Mouse (Mus musculus) forebrain, postnatal 0 days (tissue): ENCODE data around the gene Tmem178b. TPM values are rescaled to one million over a fixed set of nuclear protein-coding genes. Genes with fewer than 3 reads are reported as not detected.

Source experiments
- ATAC-seq: fragments of 200-750 bp; cut with Nextera tagmentation; 2 replicates; pipeline ENCODE4 v1.8.0; 2017; ENCODE audit warnings: mild to moderate bottlenecking, moderate library complexity
- DNase-seq: peaks from one replicate; pipeline ENCODE4 v3.0.0-alpha.2; 2015
- H3K27ac ChIP-seq: fragments of 300-500 bp; sonication (generic); 2 replicates; pipeline ENCODE4 v1.5.1; 2014; ENCODE audit warnings: low read depth, mild to moderate bottlenecking, antibody characterized with exemption, low read length, moderate library complexity, mixed read lengths
- H3K27me3 ChIP-seq: fragments of 300-500 bp; sonication (generic); 2 replicates; pipeline ENCODE4 v1.6.1; 2014; ENCODE audit warnings: mild to moderate bottlenecking, low read length, mixed read lengths; ENCODE audit not compliant: insufficient read depth
- H3K36me3 ChIP-seq: fragments of 300-500 bp; sonication (generic); 2 replicates; pipeline ENCODE4 v1.6.1; 2014; ENCODE audit warnings: mild to moderate bottlenecking, moderate library complexity; ENCODE audit not compliant: insufficient read depth
- H3K4me1 ChIP-seq: fragments of 300-500 bp; sonication (generic); 2 replicates; pipeline ENCODE4 v1.6.1; 2014; ENCODE audit warnings: antibody characterized with exemption; ENCODE audit not compliant: insufficient read depth
- H3K4me2 ChIP-seq: fragments of 300-500 bp; sonication (generic); 2 replicates; pipeline ENCODE4 v1.6.1; 2014; ENCODE audit warnings: low read depth, mild to moderate bottlenecking, moderate library complexity
- H3K4me3 ChIP-seq: fragments of 300-500 bp; sonication (generic); 2 replicates; pipeline ENCODE4 v1.5.1; 2014; ENCODE audit warnings: low read depth, low read length, mixed read lengths
- H3K9ac ChIP-seq: fragments of 300-500 bp; sonication (generic); 2 replicates; pipeline ENCODE4 v1.6.1; 2014; ENCODE audit warnings: mild to moderate bottlenecking
- H3K9me3 ChIP-seq: fragments of 300-500 bp; sonication (generic); 2 replicates; pipeline ENCODE4 v1.6.1; 2016; ENCODE audit warnings: low read length
- CTCF ChIP-seq: sonication (generic); IDR thresholded peaks from 2 replicates; pipeline ENCODE4 v1.5.1; 2016; ENCODE audit warnings: antibody characterized with exemption, control low read depth, low read depth
- WGBS: fragments of 180-500 bp; shearing (Covaris S2); extraction: QIAGEN DNeasy Blood & Tissue Kit; methylation state at CpG from one replicate; pipeline ENCODE4 v1.1.7; 2014; 5-methylcytosine and 5-hydroxymethylcytosine counted together
- polyA plus RNA-seq: library from polyadenylated mRNA; unstranded; fragments of >200 nt; fragmentation: Nextera tagmentation; extraction: Ambion mirVana; gene quantifications from 2 replicates; pipeline ENCODE4 v1.2.1, GENCODE M21; 2015
- total RNA-seq: library from RNA; depleted of rRNA; stranded (reverse); fragments of >200 nt; gene quantifications from 2 replicates; pipeline ENCODE4 v1.2.3, GENCODE M21; 2014

Gene Tmem178b
- total and polyA plus RNA-seq, 2 experiments from 2014 or later, result 25.1 to 133 TPM

GRCm38 (mm10) chr6:39870271-39871135, 2.6 kb upstream of the Tmem178b start:
- H3K27me3 ChIP-seq, result no peaks in the 10 kb centered on the region; the same call in 1 of the 2 replicates
- under 1% methylated on average over 28 of the region's 28 CpGs for WGBS
- peak overlapping the region; percentile 89 for H3K9ac ChIP-seq
- H3K4me2 ChIP-seq, result peak overlapping the region; percentile 84
- no peaks in the 10 kb centered on the region for H3K36me3 ChIP-seq
- peak; percentile 80 for TF ChIP-seq CTCF
- DNase-seq (peak; percentile 94), ATAC-seq (peak; percentile 34)
- H3K27ac ChIP-seq, result peak overlapping the region; percentile 98
- H3K9me3 ChIP-seq, result no peaks in the 10 kb centered on the region
- peaks cover 12% of the 10 kb centered on the region for H3K4me1 ChIP-seq
- peak overlapping the region; percentile 78 for H3K4me3 ChIP-seq

GRCm38 (mm10) chr6:39871381-39872305, 1.4 kb upstream of the Tmem178b start:
- 4% methylated on average over 68 of the region's 71 CpGs for WGBS
- peak overlapping the region; percentile 78 for H3K4me3 ChIP-seq
- H3K36me3 ChIP-seq, result no peaks in the 10 kb centered on the region
- DNase-seq, result peak; percentile 94
- peak; percentile 78 for ATAC-seq
- no peaks in the 10 kb centered on the region; the same call in 1 of the 2 replicates for H3K27me3 ChIP-seq
- peaks cover 16% of the 10 kb centered on the region for H3K4me1 ChIP-seq
- H3K9ac ChIP-seq, result peak overlapping the region; percentile 89
- peak overlapping the region; percentile 84 for H3K4me2 ChIP-seq
- peak overlapping the region; percentile 98 for H3K27ac ChIP-seq
- no peaks in the 10 kb centered on the region for H3K9me3 ChIP-seq
- TF ChIP-seq CTCF, result peak; percentile 29

GRCm38 (mm10) chr6:39872306-39872900, 668 bp upstream of the Tmem178b start:
- ATAC-seq, result peak; percentile 8
- H3K4me3 ChIP-seq, result peak overlapping the region; percentile 78
- H3K4me2 ChIP-seq, result peak overlapping the region; percentile 84
- TF ChIP-seq CTCF, result no peak; the same call in 1 of the 2 replicates
- H3K36me3 ChIP-seq, result no peaks in the 10 kb centered on the region
- peak overlapping the region; percentile 89 for H3K9ac ChIP-seq
- WGBS, result 3% methylated on average over 39 of the region's 39 CpGs
- H3K9me3 ChIP-seq, result no peaks in the 10 kb centered on the region
- DNase-seq, result peak; percentile 57
- no peaks in the 10 kb centered on the region; the same call in 1 of the 2 replicates for H3K27me3 ChIP-seq
- H3K4me1 ChIP-seq, result peaks cover 16% of the 10 kb centered on the region
- peak overlapping the region; percentile 98 for H3K27ac ChIP-seq

GRCm38 (mm10) chr6:39875186-39875585, 2.1 kb downstream of the Tmem178b start:
- H3K27ac ChIP-seq, result no peak overlapping the region; the same call in 1 of the 2 replicates
- 27% methylated on average over 4 of the region's 4 CpGs for WGBS
- TF ChIP-seq CTCF, result no peak
- peak overlapping the region; percentile 78 for H3K4me3 ChIP-seq
- DNase-seq (peak; percentile 47), ATAC-seq (no peak)
- peak overlapping the region; percentile 84 for H3K4me2 ChIP-seq
- no peaks in the 10 kb centered on the region for H3K27me3 ChIP-seq
- peak overlapping the region; percentile 35; the same call in 1 of the 2 replicates for H3K9ac ChIP-seq
- peaks cover 16% of the 10 kb centered on the region for H3K4me1 ChIP-seq
- H3K36me3 ChIP-seq, result no peaks in the 10 kb centered on the region
- H3K9me3 ChIP-seq, result no peaks in the 10 kb centered on the region

- Histone ChIP-seq H3K27me3 (no peaks in the 10 kb centered on the region), H3K9me3 (no peaks in the 10 kb centered on the region), H3K4me1 (peaks cover 16% of the 10 kb centered on the region), H3K9ac (no peak overlapping the region), H3K4me2 (peak overlapping the region; percentile 17), H3K36me3 (no peaks in the 10 kb centered on the region), H3K27ac (no peak overlapping the region), H3K4me3 (peak overlapping the region; percentile 11; the same call in 1 of the 2 replicates)
- ATAC-seq (no peak), DNase-seq (peak; percentile 12)
- WGBS, result 37% methylated on average over 3 of the region's 3 CpGs
- TF ChIP-seq CTCF, result no peak
These were observed 3.4 kb downstream of the Tmem178b start for GRCm38 (mm10) chr6:39876444-39876843.

- no peak overlapping the region for H3K4me2 ChIP-seq
- H3K9ac ChIP-seq, result no peak overlapping the region
- no peaks in the 10 kb centered on the region for H3K9me3 ChIP-seq
- no peak for ATAC-seq
- WGBS, result 88% methylated on average over 3 of the region's 3 CpGs
- no peaks in the 10 kb centered on the region for H3K4me1 ChIP-seq
- DNase-seq, result no peak
- no peak overlapping the region for H3K4me3 ChIP-seq
- H3K36me3 ChIP-seq, result no peaks in the 10 kb centered on the region
- H3K27me3 ChIP-seq, result no peaks in the 10 kb centered on the region
- H3K27ac ChIP-seq, result no peak overlapping the region
- no peak for TF ChIP-seq CTCF
These were observed 17.7 kb downstream of the Tmem178b start for GRCm38 (mm10) chr6:39890811-39891210.
